Mouse (Mus musculus) liver, embryonic 11.5 days (tissue): ENCODE measurements around the gene Acss3. TPM values are rescaled to one million over a fixed set of nuclear protein-coding genes. Genes with fewer than 3 reads are reported as not detected.
A peak's percentile ranks its signal among the peaks of the same experiment; 100 is the strongest.

ENCODE experiments used
- ATAC-seq: fragments of 200-750 bp; cut with Nextera tagmentation; replicated peaks from 2 replicates; pipeline ENCODE4 v1.8.0; 2017; ENCODE audit warnings: moderate number of reproducible peaks, mild to moderate bottlenecking, moderate TSS enrichment, moderate library complexity; ENCODE audit not compliant: low FRiP score
- DNase-seq: peaks from one replicate; pipeline ENCODE4 v3.0.0-alpha.2; 2017; ENCODE audit warnings: low spot score
- H3K27ac ChIP-seq: fragments of 300-500 bp; sonication (generic); 2 replicates; pipeline ENCODE4 v1.5.1; 2014; ENCODE audit warnings: mild to moderate bottlenecking, low read depth, low read length, control low read depth
- H3K27me3 ChIP-seq: fragments of 300-500 bp; sonication (generic); replicated peaks from 2 replicates; pipeline ENCODE4 v1.6.1; 2014; ENCODE audit warnings: low read length, mixed read lengths; ENCODE audit not compliant: control insufficient read depth, insufficient read depth
- H3K36me3 ChIP-seq: fragments of 300-500 bp; sonication (generic); 2 replicates; pipeline ENCODE4 v1.6.1; 2014; ENCODE audit warnings: mild to moderate bottlenecking, low read length, moderate library complexity, mixed read lengths; ENCODE audit not compliant: control insufficient read depth, insufficient read depth
- H3K4me1 ChIP-seq: fragments of 300-500 bp; sonication (generic); replicated peaks from 2 replicates; pipeline ENCODE4 v1.6.1; 2014; ENCODE audit warnings: low read length, mixed read lengths; ENCODE audit not compliant: control insufficient read depth, insufficient read depth
- H3K4me2 ChIP-seq: fragments of 300-500 bp; sonication (generic); 2 replicates; pipeline ENCODE4 v1.6.1; 2014; ENCODE audit warnings: mild to moderate bottlenecking, control low read depth, moderate library complexity
- H3K4me3 ChIP-seq: fragments of 300-500 bp; sonication (generic); 2 replicates; pipeline ENCODE4 v1.5.1; 2014; ENCODE audit warnings: low read depth, low read length, control low read depth
- H3K9ac ChIP-seq: fragments of 300-500 bp; sonication (generic); 2 replicates; pipeline ENCODE4 v1.6.1; 2014; ENCODE audit warnings: low read depth, low read length, control low read depth
- H3K9me3 ChIP-seq: fragments of 300-500 bp; sonication (generic); 2 replicates; pipeline ENCODE4 v1.6.1; 2016; ENCODE audit warnings: low read length, inconsistent platforms, mixed read lengths; ENCODE audit not compliant: control insufficient read depth
- WGBS: fragments of 180-500 bp; shearing (Covaris S2); extraction: QIAGEN DNeasy Blood & Tissue Kit; methylation state at CpG from one replicate; pipeline ENCODE4 v1.1.7; 2014; 5-methylcytosine and 5-hydroxymethylcytosine counted together
- polyA plus RNA-seq: library from polyadenylated mRNA; unstranded; fragments of >200 nt; fragmentation: Nextera tagmentation; extraction: Ambion mirVana; gene quantifications from 2 replicates; pipeline ENCODE4 v1.2.1, GENCODE M21; 2014

The Acss3 gene
- 0.92 and 0.99 TPM in 2 replicates for polyA plus RNA-seq

- Histone ChIP-seq H3K4me1 (no peaks in the 10 kb centered on the region), H3K27ac (no peak within 1 kb of the TSS), H3K36me3 (no peaks in the 10 kb centered on the region), H3K4me2 (peak within 1 kb of the TSS; percentile 54), H3K4me3 (peak within 1 kb of the TSS; percentile 47), H3K9ac (0 out of 2 replicates have a peak within 1 kb of the TSS, but pooled peaks have one; percentile 20), H3K27me3 (no peaks in the 10 kb centered on the region), H3K9me3 (no peaks in the 10 kb centered on the region)
- ATAC-seq (peak; percentile 83), DNase-seq (peak; percentile 41)
- WGBS = 6% methylated on average over 17 of the region's 17 CpGs
These were observed at the start of gene Acss3 for GRCm38 (mm10) chr10:107123529-107124335. Gene Acss3, minus strand, starts transcription at chr10:107123668.

DNA sequence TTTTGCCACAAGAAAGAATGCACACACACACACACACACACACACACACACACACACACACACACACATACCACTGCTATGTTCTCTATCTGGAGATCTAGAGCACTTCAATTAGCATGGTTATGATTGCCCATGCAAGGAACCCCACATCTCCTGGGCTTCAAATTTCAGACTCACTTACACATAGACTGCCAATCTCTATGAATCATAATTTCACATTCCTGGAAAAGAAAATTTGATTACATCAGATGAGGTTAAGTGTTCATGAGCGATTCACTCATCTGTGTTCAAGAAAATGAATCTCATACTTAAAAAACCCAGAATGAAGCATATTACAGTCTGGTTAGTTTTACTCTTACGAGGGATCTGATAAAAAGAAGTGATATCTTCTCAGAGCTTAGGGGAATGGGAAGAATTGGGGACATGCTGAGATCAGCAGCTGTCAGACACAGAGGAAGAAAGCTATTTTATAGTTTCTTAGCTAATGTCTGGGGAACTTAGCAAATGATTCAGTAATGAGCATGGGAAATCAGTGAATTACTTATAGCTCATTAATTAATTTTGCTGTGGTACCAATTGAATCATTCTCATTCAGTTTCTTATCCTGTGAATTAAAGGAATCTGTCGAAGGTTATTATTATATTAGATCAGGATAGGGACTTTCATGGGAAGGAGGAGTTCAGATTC lies 48.7 kb upstream of the Acss3 start:
- Histone ChIP-seq H3K9me3 (no peaks in the 10 kb centered on the region), H3K4me1 (no peaks in the 10 kb centered on the region), H3K27ac (no peak overlapping the region), H3K36me3 (no peaks in the 10 kb centered on the region), H3K27me3 (no peaks in the 10 kb centered on the region), H3K4me2 (no peak overlapping the region), H3K4me3 (no peak overlapping the region), H3K9ac (no peak overlapping the region)
- ATAC-seq (no peak), DNase-seq (no peak)
- 76% methylated on average over 3 of the region's 3 CpGs for WGBS

GRCm38 (mm10) chr10:107166486-107166885 lies 43.0 kb upstream of the Acss3 start:
- no peaks in the 10 kb centered on the region for H3K36me3 ChIP-seq
- no peak overlapping the region for H3K4me2 ChIP-seq
- no peak overlapping the region for H3K9ac ChIP-seq
- DNase-seq = no peak
- H3K27me3 ChIP-seq = no peaks in the 10 kb centered on the region
- no peak overlapping the region for H3K4me3 ChIP-seq
- H3K27ac ChIP-seq = no peak overlapping the region
- no peaks in the 10 kb centered on the region for H3K4me1 ChIP-seq
- ATAC-seq = no peak
- WGBS = 81% methylated on average over 3 of the region's 3 CpGs
- no peaks in the 10 kb centered on the region for H3K9me3 ChIP-seq

DNA sequence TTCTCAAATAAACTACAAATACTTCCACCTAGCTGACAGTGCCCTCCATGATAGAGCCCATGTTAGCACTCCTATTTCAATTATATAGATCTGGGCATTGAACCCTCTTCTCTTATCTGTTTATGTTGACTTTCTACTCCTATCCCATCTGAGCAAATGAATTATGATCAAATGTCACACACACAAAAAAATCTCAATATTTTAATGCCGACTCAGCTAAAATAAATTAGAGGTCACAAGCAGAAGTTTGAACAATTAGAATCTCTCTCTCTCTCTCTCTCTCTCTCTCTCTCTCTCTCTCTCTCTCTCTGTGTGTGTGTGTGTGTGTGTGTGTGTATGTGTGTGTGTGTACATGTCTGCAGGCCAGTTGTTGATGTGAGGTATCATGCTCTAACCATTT lies 25.3 kb upstream of the Acss3 start:
- H3K27ac ChIP-seq = no peak overlapping the region
- 80% methylated on average over 1 of the region's 1 CpGs for WGBS
- no peak overlapping the region for H3K4me2 ChIP-seq
- H3K9ac ChIP-seq = no peak overlapping the region
- no peak overlapping the region for H3K4me3 ChIP-seq
- H3K4me1 ChIP-seq = no peaks in the 10 kb centered on the region
- H3K36me3 ChIP-seq = no peaks in the 10 kb centered on the region
- H3K9me3 ChIP-seq = no peaks in the 10 kb centered on the region
- no peak for ATAC-seq
- no peak for DNase-seq
- H3K27me3 ChIP-seq = no peaks in the 10 kb centered on the region

DNA sequence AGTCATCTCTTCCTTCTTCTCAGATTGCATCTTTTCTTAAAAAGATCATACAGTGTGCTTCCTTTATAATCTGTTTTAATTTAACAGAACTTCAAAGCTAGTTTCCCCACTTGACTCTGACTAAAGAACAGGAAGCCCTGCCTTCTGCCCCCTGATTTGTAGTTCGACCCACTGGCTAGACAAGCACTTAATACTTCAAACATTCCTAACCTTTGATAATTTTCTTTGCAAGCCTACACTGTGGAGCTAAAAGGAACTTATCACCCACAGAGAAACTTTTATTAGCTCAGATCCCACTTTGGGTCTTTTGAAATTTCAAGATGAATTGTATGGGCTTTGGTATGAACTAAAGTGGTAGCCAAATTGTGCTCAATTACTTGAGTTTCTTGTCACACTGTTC lies 20.5 kb upstream of the Acss3 start:
- Histone ChIP-seq H3K9me3 (no peaks in the 10 kb centered on the region), H3K27me3 (no peaks in the 10 kb centered on the region), H3K4me1 (no peaks in the 10 kb centered on the region), H3K9ac (no peak overlapping the region), H3K36me3 (no peaks in the 10 kb centered on the region), H3K27ac (no peak overlapping the region), H3K4me3 (no peak overlapping the region), H3K4me2 (no peak overlapping the region)
- WGBS = 57% methylated on average over 1 of the region's 1 CpGs
- ATAC-seq (no peak), DNase-seq (no peak)

DNA sequence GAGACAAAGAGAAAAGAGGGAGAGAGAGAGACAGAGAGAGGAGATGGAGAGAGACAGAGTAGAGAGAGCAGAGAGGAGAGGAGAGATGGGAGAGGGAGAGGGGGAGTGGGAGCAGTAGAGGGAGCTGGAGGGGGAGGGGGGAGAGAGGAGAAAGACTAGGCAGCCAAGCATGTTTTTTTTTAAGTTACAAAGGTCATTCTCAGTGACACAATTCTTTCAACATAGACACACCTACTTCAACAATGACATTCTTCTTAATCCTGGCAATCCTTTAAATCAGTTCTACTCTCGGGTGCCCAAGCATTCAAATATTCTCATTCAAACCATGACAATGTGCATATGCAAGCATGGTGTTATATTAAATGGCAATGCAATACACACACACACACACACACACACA lies 19.4 kb upstream of the Acss3 start:
- ATAC-seq = no peak
- Histone ChIP-seq H3K36me3 (no peaks in the 10 kb centered on the region), H3K4me3 (no peak overlapping the region), H3K4me2 (no peak overlapping the region), H3K9me3 (no peaks in the 10 kb centered on the region), H3K4me1 (no peaks in the 10 kb centered on the region), H3K27me3 (no peaks in the 10 kb centered on the region), H3K27ac (no peak overlapping the region), H3K9ac (no peak overlapping the region)
- no peak for DNase-seq
- 59% methylated on average over 1 of the region's 1 CpGs for WGBS

- WGBS = 13% methylated on average over 9 of the region's 9 CpGs
- Histone ChIP-seq H3K27ac (no peak overlapping the region), H3K9me3 (no peaks in the 10 kb centered on the region), H3K4me1 (no peaks in the 10 kb centered on the region), H3K4me3 (peak overlapping the region; percentile 47), H3K4me2 (peak overlapping the region; percentile 54), H3K9ac (no peak overlapping the region), H3K36me3 (no peaks in the 10 kb centered on the region), H3K27me3 (no peaks in the 10 kb centered on the region)
- DNase-seq (no peak), ATAC-seq (0 out of 2 replicates have a peak, but pooled peaks have one; percentile 19)
These were observed 532 bp downstream of the Acss3 start for GRCm38 (mm10) chr10:107122744-107123528.

DNA sequence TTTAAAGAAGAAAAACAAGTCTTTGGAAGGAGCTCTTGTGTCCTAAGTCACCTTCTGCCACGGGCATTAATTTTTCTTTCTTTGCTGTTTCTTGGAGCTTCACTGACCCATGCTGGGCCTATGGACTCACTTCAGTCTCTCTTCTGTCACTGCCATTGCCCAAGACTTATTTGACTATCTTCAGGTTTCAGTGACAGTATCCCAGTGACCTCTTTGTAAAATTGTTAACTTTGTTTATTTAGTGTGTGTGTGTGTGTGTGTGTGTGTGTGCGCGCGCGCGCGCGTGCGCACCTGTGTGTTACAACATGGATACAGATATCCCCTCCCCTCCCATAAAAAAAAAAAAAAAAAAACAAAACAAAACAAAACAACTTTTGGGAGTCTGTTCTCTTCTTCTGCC lies 2.2 kb downstream of the Acss3 start:
- no peak overlapping the region for H3K9ac ChIP-seq
- no peaks in the 10 kb centered on the region for H3K27me3 ChIP-seq
- no peaks in the 10 kb centered on the region for H3K36me3 ChIP-seq
- ATAC-seq (no peak), DNase-seq (no peak)
- H3K27ac ChIP-seq = no peak overlapping the region
- WGBS = 95% methylated on average over 9 of the region's 9 CpGs
- H3K4me3 ChIP-seq = no peak overlapping the region
- H3K9me3 ChIP-seq = no peaks in the 10 kb centered on the region
- H3K4me2 ChIP-seq = no peak overlapping the region
- no peaks in the 10 kb centered on the region for H3K4me1 ChIP-seq
